Comparison of ENCODE assay signal across 12 mouse cellular contexts in genomic region chr15:81035417-81036162, GRCm38 (mm10). TPM values are rescaled to one million over a fixed set of nuclear protein-coding genes. Genes with fewer than 3 reads are reported as not detected.
DNase-seq lines count a peak whose midpoint lies in the region; ATAC-seq and TF ChIP-seq lines count a peak whose summit lies in the region.
"Had no signal": no experiment of that assay in that cellular context is flagged by ENCODE, and none has a peak within 500 bp of the region (broad histone marks: within the 10 kb centered on the region; RNA-seq: fewer than 3 reads in every experiment).

No protein-coding gene starts in this region.

- peak; percentile 9 for DNase-seq in embryonic facial prominence, embryonic 11.5 days (ENCODE audit: low spot score)
- no peak for DNase-seq in embryonic facial prominence, embryonic 10.5 days (ENCODE audit: low spot score)
- DNase-seq in lung, embryonic 14.5 days: peak; percentile 15
- no peak for DNase-seq in lung, adult 18-20 months
- no peak for DNase-seq in left cerebral cortex, postnatal 25 days (ENCODE audit: low spot score in 2 of 2)
- DNase-seq in cerebellum, adult 11 months: no peak
- DNase-seq: retina, postnatal 1 day; thymus, adult 18-20 months had no signal

- H3K4me3 ChIP-seq in embryonic facial prominence, embryonic 11.5 days (ENCODE audit: low read depth, low read length): no peak overlapping the region
- no peak overlapping the region for H3K4me3 ChIP-seq in embryonic facial prominence, embryonic 10.5 days
- H3K4me3 ChIP-seq in lung, embryonic 14.5 days (ENCODE audit: low read depth, low read length): no peak overlapping the region
- no peak overlapping the region for H3K4me3 ChIP-seq in limb, embryonic 12.5 days (replicated peaks)
- H3K4me3 ChIP-seq: limb, embryonic 13.5 days had no signal

- H3K9ac ChIP-seq in embryonic facial prominence, embryonic 11.5 days (replicated peaks; ENCODE audit: low read length): no peak overlapping the region
- no peak overlapping the region for H3K9ac ChIP-seq in lung, embryonic 14.5 days
- H3K9ac ChIP-seq in limb, embryonic 12.5 days (replicated peaks): no peak overlapping the region
- H3K9ac ChIP-seq: limb, embryonic 13.5 days had no signal

- no peaks in the 10 kb centered on the region for H3K36me3 ChIP-seq in embryonic facial prominence, embryonic 11.5 days (replicated peaks; ENCODE audit: control insufficient read depth, insufficient read depth, low read depth, low read length)
- no peaks in the 10 kb centered on the region for H3K36me3 ChIP-seq in embryonic facial prominence, embryonic 10.5 days (replicated peaks)
- no peaks in the 10 kb centered on the region for H3K36me3 ChIP-seq in lung, embryonic 14.5 days (ENCODE audit: insufficient read depth)
- H3K36me3 ChIP-seq in limb, embryonic 12.5 days: no peaks in the 10 kb centered on the region
- H3K36me3 ChIP-seq: limb, embryonic 13.5 days had no signal

- no peaks in the 10 kb centered on the region for H3K9me3 ChIP-seq in embryonic facial prominence, embryonic 11.5 days (replicated peaks; ENCODE audit: control insufficient read depth, low read length)
- H3K9me3 ChIP-seq in embryonic facial prominence, embryonic 10.5 days: no peaks in the 10 kb centered on the region
- H3K9me3 ChIP-seq in lung, embryonic 14.5 days (ENCODE audit: low read depth, low read length): no peaks in the 10 kb centered on the region
- no peaks in the 10 kb centered on the region for H3K9me3 ChIP-seq in limb, embryonic 12.5 days
- H3K9me3 ChIP-seq: limb, embryonic 13.5 days had no signal

- H3K27me3 ChIP-seq in embryonic facial prominence, embryonic 11.5 days (ENCODE audit: control insufficient read depth, insufficient read depth, low read length): no peaks in the 10 kb centered on the region
- no peaks in the 10 kb centered on the region for H3K27me3 ChIP-seq in embryonic facial prominence, embryonic 10.5 days (replicated peaks; ENCODE audit: low read depth, poor library complexity, severe bottlenecking)
- H3K27me3 ChIP-seq in lung, embryonic 14.5 days (ENCODE audit: insufficient read depth, low read length): no peaks in the 10 kb centered on the region
- H3K27me3 ChIP-seq in limb, embryonic 12.5 days: no peaks in the 10 kb centered on the region
- H3K27me3 ChIP-seq: limb, embryonic 13.5 days had no signal

- intact Hi-C loops in left cerebral cortex, postnatal 25 days (cut with DNase I): no loop called here

- no peak for TF ChIP-seq CTCF in lung, embryonic 14.5 days (IDR thresholded peaks at IDR 0.05; ENCODE audit: low read depth)

- H3K27ac ChIP-seq in embryonic facial prominence, embryonic 11.5 days (replicated peaks; ENCODE audit: low read depth, low read length): no peak overlapping the region
- H3K27ac ChIP-seq in embryonic facial prominence, embryonic 10.5 days (replicated peaks): no peak overlapping the region
- peak overlapping the region; percentile 1; the same call in 1 of the 2 replicates for H3K27ac ChIP-seq in lung, embryonic 14.5 days (ENCODE audit: low read depth)
- peak overlapping the region; percentile 23; the same call in 1 of the 2 replicates for H3K27ac ChIP-seq in limb, embryonic 12.5 days
- H3K27ac ChIP-seq: kidney, postnatal 0 days; limb, embryonic 13.5 days had no signal

- WGBS in embryonic facial prominence, embryonic 11.5 days: 56% methylated on average over 12 of the region's 12 CpGs
- WGBS in embryonic facial prominence, embryonic 10.5 days: 68% methylated on average over 12 of the region's 12 CpGs
- WGBS in lung, embryonic 14.5 days: 60% methylated on average over 12 of the region's 12 CpGs
- WGBS in limb, embryonic 12.5 days: 63% methylated on average over 12 of the region's 12 CpGs

- H3K4me2 ChIP-seq in embryonic facial prominence, embryonic 11.5 days (ENCODE audit: low read depth, low read length): no peak overlapping the region
- no peak overlapping the region for H3K4me2 ChIP-seq in lung, embryonic 14.5 days
- no peak overlapping the region for H3K4me2 ChIP-seq in limb, embryonic 12.5 days
- H3K4me2 ChIP-seq: limb, embryonic 13.5 days had no signal

- ATAC-seq in embryonic facial prominence, embryonic 11.5 days (replicated peaks; ENCODE audit: insufficient number of reproducible peaks, low FRiP score, low TSS enrichment, low read depth): no peak
- no peak for ATAC-seq in lung, embryonic 14.5 days (ENCODE audit: insufficient read depth)
- ATAC-seq in common myeloid progenitor, adult 5-6 weeks (replicated peaks; ENCODE audit: low read depth, poor library complexity, severe bottlenecking): peak; percentile 27; the same call in 1 of the 2 replicates
- ATAC-seq in limb, embryonic 12.5 days (ENCODE audit: insufficient number of reproducible peaks, insufficient read depth, low FRiP score, low TSS enrichment, low read depth): no peak

- H3K4me1 ChIP-seq in embryonic facial prominence, embryonic 11.5 days (ENCODE audit: control insufficient read depth, insufficient read depth, low read length): peaks cover 4% of the 10 kb centered on the region; the same call in 1 of the 2 replicates
- peaks cover 51% of the 10 kb centered on the region for H3K4me1 ChIP-seq in embryonic facial prominence, embryonic 10.5 days
- peaks cover 8% of the 10 kb centered on the region; the same call in 1 of the 2 replicates for H3K4me1 ChIP-seq in lung, embryonic 14.5 days (ENCODE audit: insufficient read depth)
- H3K4me1 ChIP-seq in limb, embryonic 12.5 days (replicated peaks): peaks cover 34% of the 10 kb centered on the region

RNA-seq across cellular contexts. Expression of gene Sgsm3, which starts 58.0 kb away (rescaled TPM):
- 16.4 and 22.1 TPM in 2 replicates for polyA plus RNA-seq in embryonic facial prominence, embryonic 11.5 days (2014; fragmentation: Nextera tagmentation; extraction: Ambion mirVana)
- polyA plus RNA-seq in embryonic facial prominence, embryonic 10.5 days (2016; fragmentation: Nextera tagmentation; extraction: Ambion mirVana): 30.8 and 32.0 TPM in 2 replicates
- polyA plus RNA-seq in lung, embryonic 14.5 days (2014; fragmentation: Nextera tagmentation; extraction: Ambion mirVana): 33.2 and 40.0 TPM in 2 replicates
- 30.6 and 38.4 TPM in 2 replicates for total RNA-seq in common myeloid progenitor, adult 5-6 weeks (2017)
- polyA plus RNA-seq in limb, embryonic 12.5 days (2016; fragmentation: Nextera tagmentation; extraction: Ambion mirVana): 27.1 and 28.1 TPM in 2 replicates
- total RNA-seq in left cerebral cortex, postnatal 25 days (2021): 10 to 100 TPM; 77.2 to 91.3 TPM

Comparison
In these comparisons a context has a peak if more than half of its experiments do, and no peak if none do; other contexts are left out.
1. DNase-seq: peak in embryonic facial prominence, embryonic 11.5 days (single experiment) and lung, embryonic 14.5 days (single experiment); none in embryonic facial prominence, embryonic 10.5 days (single experiment), lung, adult 18-20 months (0 of 2), left cerebral cortex, postnatal 25 days (0 of 2) and cerebellum, adult 11 months (single experiment).
2. H3K27ac ChIP-seq: peak in lung, embryonic 14.5 days (single experiment) and limb, embryonic 12.5 days (single experiment); none in embryonic facial prominence, embryonic 11.5 days (single experiment) and embryonic facial prominence, embryonic 10.5 days (single experiment).